Mouse (Mus musculus): Measurements from ENCODE around the gene Olfr446. TPM values are rescaled to one million over a fixed set of nuclear protein-coding genes. Genes with fewer than 3 reads are reported as not detected.

The Olfr446 gene
- not detected in 2 replicates for polyA plus RNA-seq (2015; fragmentation: Nextera tagmentation; extraction: Ambion mirVana)

- WGBS = 68% methylated on average over 2 of the region's 2 CpGs
- no peak for ATAC-seq (ENCODE audit: insufficient read depth, low FRiP score)
- no peak within 1 kb of the TSS for H3K4me2 ChIP-seq (ENCODE audit: low read depth, low read length)
These were observed at the start of gene Olfr446 for GRCm38 (mm10) chr6:42921077-42921476. Olfr446 (plus strand) TSS chr6:42921377.

DNA sequence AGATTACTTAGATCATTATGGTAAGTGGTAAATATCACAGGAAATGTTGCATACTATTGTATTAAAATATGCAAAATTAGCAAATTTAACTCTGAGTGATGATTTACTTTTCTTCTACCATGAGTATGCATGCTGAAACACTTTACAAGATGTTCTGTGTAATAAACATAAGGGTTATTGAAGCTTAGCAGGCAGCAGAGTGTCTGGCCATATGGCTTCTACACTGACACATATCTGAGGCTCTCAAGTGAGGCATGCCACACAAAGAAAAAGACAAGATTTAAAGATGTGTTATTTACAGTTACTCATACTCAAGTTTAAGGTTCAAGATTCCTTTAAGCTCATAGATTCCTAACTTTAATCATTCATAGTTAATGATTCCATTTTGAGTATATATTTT lies 44.9 kb upstream of the Olfr446 start:
- Histone ChIP-seq H3K4me1 (ENCODE audit: control insufficient read depth, insufficient read depth, low read length) (no peaks in the 10 kb centered on the region), H3K36me3 (ENCODE audit: control insufficient read depth, insufficient read depth, low read length) (no peaks in the 10 kb centered on the region), H3K4me3 (replicated peaks; ENCODE audit: low read length) (no peak overlapping the region), H3K9me3 (replicated peaks; ENCODE audit: control insufficient read depth, low read length) (no peaks in the 10 kb centered on the region), H3K27me3 (ENCODE audit: control insufficient read depth, insufficient read depth, low read length) (no peaks in the 10 kb centered on the region), H3K27ac (ENCODE audit: low read length) (no peak overlapping the region), H3K4me2 (ENCODE audit: low read depth, low read length) (no peak overlapping the region), H3K9ac (ENCODE audit: low read length) (no peak overlapping the region)
- ATAC-seq (ENCODE audit: insufficient read depth, low FRiP score) = no peak

More at GRCm38 (mm10) chr6:42921077-42921476, at the start of gene Olfr446:
- Histone ChIP-seq H3K27me3 (ENCODE audit: control insufficient read depth, insufficient read depth, low read length) (no peaks in the 10 kb centered on the region), H3K9me3 (replicated peaks; ENCODE audit: control insufficient read depth, low read length) (no peaks in the 10 kb centered on the region), H3K4me1 (ENCODE audit: control insufficient read depth, insufficient read depth, low read length) (no peaks in the 10 kb centered on the region), H3K27ac (ENCODE audit: low read length) (no peak within 1 kb of the TSS), H3K9ac (ENCODE audit: low read length) (no peak within 1 kb of the TSS), H3K4me3 (replicated peaks; ENCODE audit: low read length) (no peak within 1 kb of the TSS), H3K36me3 (ENCODE audit: control insufficient read depth, insufficient read depth, low read length) (no peaks in the 10 kb centered on the region)

DNA sequence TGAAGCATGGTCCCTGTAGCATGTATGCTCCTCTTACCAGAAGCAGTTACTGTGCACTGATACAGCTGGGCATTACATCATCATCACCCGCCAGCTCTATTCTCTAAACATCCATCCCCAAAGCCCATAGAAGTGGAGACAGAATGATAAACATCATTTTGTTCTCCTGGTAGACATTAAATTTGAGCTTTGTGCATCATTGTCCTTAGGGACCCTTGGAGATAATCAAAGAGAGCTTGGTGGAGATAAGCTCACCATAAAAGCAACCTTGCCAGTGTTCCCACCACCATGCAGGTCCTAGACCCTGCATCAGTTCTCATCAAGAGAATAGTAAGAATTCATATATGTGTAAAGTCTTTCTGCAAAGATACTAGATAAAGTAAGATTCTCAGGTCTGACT lies 31.0 kb upstream of the Olfr446 start, which contains the start of gene Olfr448:
Gene Olfr448, plus strand, starts transcription at position 301 of the 400 bp plus-strand sequence.
- WGBS = 77% methylated on average over 1 of the region's 1 CpGs
- Histone ChIP-seq H3K4me1 (ENCODE audit: control insufficient read depth, insufficient read depth, low read length) (no peaks in the 10 kb centered on the region), H3K27me3 (ENCODE audit: control insufficient read depth, insufficient read depth, low read length) (no peaks in the 10 kb centered on the region), H3K4me2 (ENCODE audit: low read depth, low read length) (no peak within 1 kb of the TSS), H3K36me3 (ENCODE audit: control insufficient read depth, insufficient read depth, low read length) (no peaks in the 10 kb centered on the region), H3K9me3 (replicated peaks; ENCODE audit: control insufficient read depth, low read length) (no peaks in the 10 kb centered on the region), H3K4me3 (replicated peaks; ENCODE audit: low read length) (no peak within 1 kb of the TSS), H3K9ac (ENCODE audit: low read length) (no peak within 1 kb of the TSS), H3K27ac (ENCODE audit: low read length) (no peak within 1 kb of the TSS)
- no peak for ATAC-seq (ENCODE audit: insufficient read depth, low FRiP score)

DNA sequence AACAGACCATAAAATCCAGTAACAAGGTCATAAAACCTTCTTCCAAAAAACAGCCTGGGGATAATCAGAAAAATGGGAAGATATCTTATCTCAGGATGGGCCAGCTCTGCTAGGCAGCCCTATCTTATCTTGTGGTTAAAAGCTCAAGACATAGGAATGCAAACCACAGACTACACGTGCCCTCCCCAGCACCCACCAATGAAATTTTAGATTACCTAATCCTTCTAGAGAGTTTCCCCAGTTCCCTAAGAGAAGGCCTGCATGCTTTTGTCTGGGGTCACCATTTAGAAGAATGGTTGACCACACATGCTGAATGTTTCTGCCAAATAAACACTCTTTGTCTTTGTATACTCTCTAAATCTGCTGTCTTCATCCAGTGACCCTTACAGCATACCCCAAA lies 20.8 kb upstream of the Olfr446 start:
- H3K9me3 ChIP-seq (replicated peaks; ENCODE audit: control insufficient read depth, low read length) = no peaks in the 10 kb centered on the region

DNA sequence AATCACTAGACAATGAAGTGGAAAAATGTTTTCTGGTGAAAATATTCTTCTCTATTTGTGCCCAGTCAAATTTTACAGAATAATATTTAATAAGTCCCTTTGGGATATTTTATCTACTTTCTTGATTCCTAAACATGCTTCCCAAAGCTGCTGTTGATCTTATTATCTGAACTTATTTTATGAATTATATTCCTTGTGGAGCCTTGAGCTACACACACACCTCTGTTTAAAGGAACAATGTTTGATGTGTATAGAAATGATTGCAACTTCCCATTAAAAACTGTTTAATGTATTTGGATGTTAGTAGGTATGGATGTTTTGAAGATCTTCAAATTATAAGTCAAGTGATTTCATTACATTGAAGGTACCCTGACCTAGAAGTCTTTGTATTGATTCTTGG lies 12.6 kb upstream of the Olfr446 start, which contains the start of gene Olfr447:
Gene Olfr447, plus strand, starts transcription at position 301 of the 400 bp plus-strand sequence.
- Histone ChIP-seq H3K9ac (ENCODE audit: low read length) (no peak within 1 kb of the TSS), H3K4me1 (ENCODE audit: control insufficient read depth, insufficient read depth, low read length) (no peaks in the 10 kb centered on the region), H3K27ac (ENCODE audit: low read length) (no peak within 1 kb of the TSS), H3K4me3 (replicated peaks; ENCODE audit: low read length) (no peak within 1 kb of the TSS), H3K36me3 (ENCODE audit: control insufficient read depth, insufficient read depth, low read length) (no peaks in the 10 kb centered on the region), H3K9me3 (replicated peaks; ENCODE audit: control insufficient read depth, low read length) (no peaks in the 10 kb centered on the region), H3K27me3 (ENCODE audit: control insufficient read depth, insufficient read depth, low read length) (no peaks in the 10 kb centered on the region), H3K4me2 (ENCODE audit: low read depth, low read length) (no peak within 1 kb of the TSS)
- no peak for ATAC-seq (ENCODE audit: insufficient read depth, low FRiP score)

More for the DNA sequence above, 20.8 kb upstream of the Olfr446 start:
- no peaks in the 10 kb centered on the region for H3K4me1 ChIP-seq (ENCODE audit: control insufficient read depth, insufficient read depth, low read length)
- no peaks in the 10 kb centered on the region for H3K27me3 ChIP-seq (ENCODE audit: control insufficient read depth, insufficient read depth, low read length)
- H3K4me3 ChIP-seq (replicated peaks; ENCODE audit: low read length) = no peak overlapping the region
- no peak overlapping the region for H3K27ac ChIP-seq (ENCODE audit: low read length)
- no peak overlapping the region for H3K4me2 ChIP-seq (ENCODE audit: low read depth, low read length)
- ATAC-seq (ENCODE audit: insufficient read depth, low FRiP score) = no peak
- H3K9ac ChIP-seq (ENCODE audit: low read length) = no peak overlapping the region
- no peaks in the 10 kb centered on the region for H3K36me3 ChIP-seq (ENCODE audit: control insufficient read depth, insufficient read depth, low read length)
- WGBS = 3% methylated on average over 1 of the region's 1 CpGs

- 78% methylated on average over 1 of the region's 1 CpGs for WGBS
- H3K4me3 ChIP-seq (replicated peaks; ENCODE audit: low read length) = no peak within 1 kb of the TSS
- no peaks in the 10 kb centered on the region for H3K9me3 ChIP-seq (replicated peaks; ENCODE audit: control insufficient read depth, low read length)
- H3K36me3 ChIP-seq (ENCODE audit: control insufficient read depth, insufficient read depth, low read length) = no peaks in the 10 kb centered on the region
- no peaks in the 10 kb centered on the region for H3K27me3 ChIP-seq (ENCODE audit: control insufficient read depth, insufficient read depth, low read length)
- H3K4me2 ChIP-seq (ENCODE audit: low read depth, low read length) = no peak within 1 kb of the TSS
- no peak within 1 kb of the TSS for H3K9ac ChIP-seq (ENCODE audit: low read length)
- H3K27ac ChIP-seq (ENCODE audit: low read length) = no peak within 1 kb of the TSS
- H3K4me1 ChIP-seq (ENCODE audit: control insufficient read depth, insufficient read depth, low read length) = no peaks in the 10 kb centered on the region
- no peak for ATAC-seq (ENCODE audit: insufficient read depth, low FRiP score)
These were observed 27.6 kb downstream of the Olfr446 start, which contains the start of gene Olfr444 for GRCm38 (mm10) chr6:42948767-42949166. Olfr444 (plus strand) TSS chr6:42949067.

- H3K27me3 ChIP-seq (ENCODE audit: control insufficient read depth, insufficient read depth, low read length) = no peaks in the 10 kb centered on the region
- ATAC-seq (ENCODE audit: insufficient read depth, low FRiP score) = no peak
- H3K27ac ChIP-seq (ENCODE audit: low read length) = no peak overlapping the region
- H3K4me3 ChIP-seq (replicated peaks; ENCODE audit: low read length) = no peak overlapping the region
- no peaks in the 10 kb centered on the region for H3K4me1 ChIP-seq (ENCODE audit: control insufficient read depth, insufficient read depth, low read length)
- H3K4me2 ChIP-seq (ENCODE audit: low read depth, low read length) = no peak overlapping the region
- H3K36me3 ChIP-seq (ENCODE audit: control insufficient read depth, insufficient read depth, low read length) = no peaks in the 10 kb centered on the region
- H3K9me3 ChIP-seq (replicated peaks; ENCODE audit: control insufficient read depth, low read length) = no peaks in the 10 kb centered on the region
- H3K9ac ChIP-seq (ENCODE audit: low read length) = no peak overlapping the region
These were observed 59.2 kb downstream of the Olfr446 start for GRCm38 (mm10) chr6:42980377-42980776.

Other genes starting within 250 kb of the Olfr446 start
- 70.1 and 71.8 TPM in 2 replicates for gene Tcaf1, start 211.3 kb upstream of the Olfr446 start, polyA plus RNA-seq (2015; fragmentation: Nextera tagmentation; extraction: Ambion mirVana)
- gene Olfr453, start 182.0 kb upstream of the Olfr446 start, polyA plus RNA-seq (2015; fragmentation: Nextera tagmentation; extraction: Ambion mirVana) = not detected in 2 replicates
- not detected in 2 replicates for gene Olfr38, start 165.0 kb upstream of the Olfr446 start, polyA plus RNA-seq (2015; fragmentation: Nextera tagmentation; extraction: Ambion mirVana)
- gene Olfr452, start 136.3 kb upstream of the Olfr446 start, polyA plus RNA-seq (2015; fragmentation: Nextera tagmentation; extraction: Ambion mirVana) = not detected in 2 replicates
- gene Olfr450, start 109.4 kb upstream of the Olfr446 start, polyA plus RNA-seq (2015; fragmentation: Nextera tagmentation; extraction: Ambion mirVana) = not detected in 2 replicates
- not detected in 2 replicates for gene Olfr449, start 87.0 kb upstream of the Olfr446 start, polyA plus RNA-seq (2015; fragmentation: Nextera tagmentation; extraction: Ambion mirVana)
- gene Olfr448, start 30.9 kb upstream of the Olfr446 start, polyA plus RNA-seq (2015; fragmentation: Nextera tagmentation; extraction: Ambion mirVana) = not detected in 2 replicates
- gene Olfr447, start 12.5 kb upstream of the Olfr446 start, polyA plus RNA-seq (2015; fragmentation: Nextera tagmentation; extraction: Ambion mirVana) = not detected in 2 replicates
- gene Olfr444, start 27.7 kb downstream of the Olfr446 start, polyA plus RNA-seq (2015; fragmentation: Nextera tagmentation; extraction: Ambion mirVana) = not detected in 2 replicates
- gene Olfr441, start 185.0 kb downstream of the Olfr446 start, polyA plus RNA-seq (2015; fragmentation: Nextera tagmentation; extraction: Ambion mirVana) = not detected in 2 replicates
- gene Olfr237-ps1, start 225.2 kb downstream of the Olfr446 start, polyA plus RNA-seq (2015; fragmentation: Nextera tagmentation; extraction: Ambion mirVana) = not detected in 2 replicates
- gene Olfr437, start 241.9 kb downstream of the Olfr446 start, polyA plus RNA-seq (2015; fragmentation: Nextera tagmentation; extraction: Ambion mirVana) = not detected in 2 replicates

Measured in stomach, embryonic 16.5 days (tissue).